Mouse (Mus musculus): ENCODE results near the gene Cox7a2l.

Gene Cox7a2l

DNA sequence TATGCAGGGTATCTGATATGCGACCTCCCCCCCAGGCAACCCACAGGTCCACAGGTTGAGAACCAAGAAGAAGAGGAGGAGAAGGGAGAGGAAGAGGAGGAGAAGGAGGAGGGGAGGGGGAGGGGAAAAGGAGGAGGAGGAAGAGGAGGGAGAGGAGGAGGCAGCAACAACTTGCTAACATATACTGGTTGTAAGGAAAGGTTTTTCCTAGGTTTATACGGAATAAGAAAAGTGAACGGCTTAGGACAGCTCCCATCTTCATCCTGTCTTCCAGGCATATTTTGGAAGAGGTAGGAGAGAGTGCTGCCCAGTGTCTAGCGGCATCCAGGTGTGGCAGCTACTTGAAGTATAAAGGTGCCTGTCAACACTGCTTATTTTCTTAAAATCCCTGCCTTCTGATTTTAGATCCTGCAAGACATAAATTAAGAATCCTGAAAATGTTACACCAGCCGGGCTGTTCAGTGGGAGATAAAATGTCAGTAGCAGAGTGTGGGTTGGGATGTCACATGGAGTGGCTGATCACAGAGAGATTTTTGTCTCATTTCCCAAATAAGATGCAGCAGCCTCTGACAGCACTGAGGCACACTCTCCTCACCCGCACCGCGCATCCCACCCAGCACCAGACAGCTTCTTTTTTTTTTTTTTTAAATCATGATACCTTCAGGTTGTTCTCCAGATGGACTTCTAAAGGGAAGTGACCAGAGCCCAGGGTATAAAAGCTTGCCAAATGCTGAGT is at the start of gene Cox7a2l:
Gene Cox7a2l, minus strand, starts transcription at position 51 of the 736 bp plus-strand sequence.
- no peak for DNase-seq (ENCODE audit: low spot score)

DNA sequence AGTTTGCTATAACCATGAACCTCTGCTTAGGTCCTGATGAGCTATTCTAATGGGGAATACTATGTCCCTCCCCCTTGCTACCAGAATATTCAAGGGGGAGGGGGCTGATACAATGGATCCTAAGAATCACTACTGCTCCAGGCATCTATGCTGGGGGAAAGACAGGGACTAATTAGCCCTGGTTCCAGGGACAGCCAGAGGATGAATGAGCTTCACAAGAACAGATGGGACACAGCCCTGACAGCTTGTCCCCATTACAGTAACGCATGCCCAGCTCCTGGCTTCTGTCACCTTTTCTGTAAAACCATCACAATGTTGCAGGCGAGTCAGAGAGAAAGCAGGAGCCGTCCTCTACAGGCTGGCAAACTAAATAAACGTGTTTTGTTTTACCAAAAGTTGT is 48.4 kb upstream of the Cox7a2l start:
- peak; percentile 30 for DNase-seq (ENCODE audit: low spot score)

- DNase-seq (ENCODE audit: low spot score): peak; percentile 20
These were observed 47.1 kb upstream of the Cox7a2l start for GRCm38 (mm10) chr17:83564119-83564820.

DNA sequence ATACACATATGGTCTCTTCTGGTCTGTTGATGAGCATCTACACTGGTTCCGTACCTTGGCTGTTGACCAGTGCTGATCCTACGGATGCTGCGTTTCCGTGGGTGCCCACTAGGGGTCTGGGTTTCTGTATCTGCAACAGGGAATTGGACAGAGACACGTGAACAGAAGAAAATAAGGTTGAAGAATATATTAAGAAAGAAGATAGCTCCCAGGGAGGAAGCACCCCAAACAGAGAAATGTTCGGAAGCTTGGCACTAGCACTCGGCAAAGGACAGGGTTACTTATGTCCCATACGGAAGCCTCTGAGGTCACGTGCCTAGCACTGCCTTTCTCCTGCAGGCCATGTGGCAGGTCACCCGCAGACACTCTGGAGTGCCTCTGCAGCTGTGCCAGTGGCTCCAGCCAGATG is 46.6 kb upstream of the Cox7a2l start:
- peak; percentile 68 for DNase-seq (ENCODE audit: low spot score)

GRCm38 (mm10) chr17:83562153-83563010 is 45.3 kb upstream of the Cox7a2l start:
- no peak for DNase-seq (ENCODE audit: low spot score)

DNA sequence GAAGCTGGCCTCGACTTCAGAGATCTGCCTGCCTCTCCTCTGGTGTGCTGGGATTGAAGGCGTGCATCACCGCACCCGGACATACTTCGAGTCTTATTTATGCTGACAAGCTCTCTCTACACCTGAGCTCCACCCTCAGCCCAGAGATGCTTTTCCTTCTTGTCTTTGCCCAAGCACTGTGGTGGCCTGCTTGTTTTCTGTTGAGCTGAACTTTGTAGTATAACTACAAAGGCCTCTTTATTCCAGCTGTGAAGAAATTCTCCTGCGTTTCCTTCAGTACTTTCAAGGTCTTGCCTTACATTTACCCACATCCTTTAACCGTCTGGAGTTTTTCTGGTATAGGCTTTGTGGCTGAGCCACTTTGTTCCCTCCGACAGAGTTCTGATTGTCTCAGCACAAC is 42.0 kb upstream of the Cox7a2l start:
- DNase-seq (ENCODE audit: low spot score): no peak

DNA sequence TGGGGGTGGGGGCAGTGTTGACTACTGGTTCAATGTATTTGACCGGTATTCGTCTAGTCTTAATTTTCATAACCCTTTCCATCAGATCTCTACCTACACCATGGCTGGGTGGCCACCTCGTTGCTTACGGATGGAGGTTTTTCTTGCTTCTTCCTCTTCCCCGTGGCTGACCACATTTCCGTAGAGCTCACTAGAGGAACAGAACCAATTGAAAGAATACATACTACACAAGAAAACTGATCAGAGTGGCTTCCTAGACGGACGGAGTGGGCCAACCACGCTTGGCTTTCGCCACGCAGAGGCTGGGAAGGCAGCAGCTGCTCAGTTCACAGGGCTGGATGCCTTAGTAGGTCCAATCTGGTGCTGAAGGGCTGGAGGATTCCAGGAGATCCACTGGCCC is 38.7 kb upstream of the Cox7a2l start:
- no peak for DNase-seq (ENCODE audit: low spot score)

GRCm38 (mm10) chr17:83554997-83555396 is 37.9 kb upstream of the Cox7a2l start:
- no peak for DNase-seq (ENCODE audit: low spot score)

DNA sequence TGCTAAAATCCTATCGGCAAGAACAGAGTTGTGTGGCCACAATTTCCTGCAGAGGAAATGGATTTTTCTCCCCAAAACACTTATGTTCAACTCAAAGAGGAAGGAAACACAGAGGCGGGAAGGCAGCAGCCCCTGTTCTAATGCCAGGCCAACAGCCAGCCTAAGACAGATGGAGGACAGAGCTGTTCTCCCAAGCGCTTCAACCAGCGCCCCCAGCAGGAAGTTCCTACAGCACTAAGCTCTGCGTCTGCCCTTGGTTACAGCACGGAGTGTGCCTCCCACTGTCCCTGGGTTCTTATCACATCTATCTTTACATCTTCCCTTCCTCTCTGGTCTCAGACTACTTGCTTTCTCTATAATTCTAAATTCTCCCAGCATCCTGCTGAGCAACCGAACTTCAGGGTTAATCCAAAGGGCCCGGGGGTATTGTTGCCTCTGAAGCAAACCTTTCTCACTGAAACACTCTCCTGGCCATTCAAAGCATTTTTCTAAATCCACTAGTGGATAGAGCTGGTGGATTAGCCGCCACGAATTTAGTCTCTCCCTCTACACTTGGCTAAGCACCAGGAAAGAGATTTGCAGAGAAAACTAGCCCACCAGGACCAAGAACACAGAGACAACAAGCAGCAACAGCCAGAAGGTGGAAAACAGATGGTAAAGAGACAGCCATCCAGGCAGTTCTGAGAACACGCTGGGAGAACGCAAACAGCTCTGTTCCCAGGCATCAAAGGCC is 31.5 kb upstream of the Cox7a2l start:
- peak; percentile 50 for DNase-seq (ENCODE audit: low spot score)

GRCm38 (mm10) chr17:83547145-83547544 is 30.0 kb upstream of the Cox7a2l start:
- peak; percentile 16 for DNase-seq (ENCODE audit: low spot score)

DNA sequence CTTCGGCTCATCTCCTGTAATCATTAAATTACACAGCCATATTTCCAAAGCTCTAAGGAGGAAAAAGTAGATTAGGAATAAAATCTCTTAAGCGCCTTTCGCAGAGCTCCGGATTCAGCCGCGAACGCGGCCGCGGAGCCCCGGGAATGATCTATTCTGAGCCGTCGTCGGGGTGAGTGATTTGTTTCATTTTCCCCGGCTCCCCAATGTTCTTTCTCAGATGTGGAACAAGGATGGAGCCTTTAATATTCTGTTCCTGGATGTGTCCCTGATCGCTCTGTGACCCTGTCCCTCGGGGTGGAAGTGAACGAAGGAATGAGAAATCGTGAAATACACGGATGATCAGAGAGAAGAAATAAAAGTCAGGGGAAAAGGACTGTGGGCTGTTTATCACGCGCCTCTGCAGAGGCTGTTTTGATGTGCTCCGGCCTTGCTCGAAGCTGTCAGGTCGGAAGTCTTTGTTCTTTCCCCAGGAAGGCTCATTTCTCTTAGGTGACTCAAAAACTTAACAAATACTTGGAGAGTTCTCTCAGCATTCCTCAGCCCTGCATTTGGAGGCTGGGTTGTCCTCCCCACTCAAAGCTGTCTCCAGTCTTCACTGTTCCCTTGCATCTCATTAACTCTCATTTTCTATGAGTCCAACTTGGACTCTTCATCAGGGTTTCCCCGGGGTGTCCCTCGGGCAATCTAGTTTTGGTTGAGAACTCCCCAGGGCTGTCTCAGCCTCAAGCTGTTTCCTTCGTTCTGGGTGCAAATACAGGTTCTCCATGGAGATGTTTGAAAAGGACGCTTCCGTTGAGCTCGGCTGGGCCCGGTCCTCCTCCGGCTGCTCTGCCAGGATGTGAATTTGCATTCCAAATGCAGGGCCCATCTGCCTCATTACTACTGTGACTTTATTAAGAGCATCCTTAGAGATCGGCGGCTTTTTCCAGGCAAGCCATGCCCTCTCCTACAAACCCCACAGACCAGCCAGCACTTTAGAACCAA is 28.9 kb upstream of the Cox7a2l start:
- DNase-seq (ENCODE audit: low spot score): peak; percentile 59

DNA sequence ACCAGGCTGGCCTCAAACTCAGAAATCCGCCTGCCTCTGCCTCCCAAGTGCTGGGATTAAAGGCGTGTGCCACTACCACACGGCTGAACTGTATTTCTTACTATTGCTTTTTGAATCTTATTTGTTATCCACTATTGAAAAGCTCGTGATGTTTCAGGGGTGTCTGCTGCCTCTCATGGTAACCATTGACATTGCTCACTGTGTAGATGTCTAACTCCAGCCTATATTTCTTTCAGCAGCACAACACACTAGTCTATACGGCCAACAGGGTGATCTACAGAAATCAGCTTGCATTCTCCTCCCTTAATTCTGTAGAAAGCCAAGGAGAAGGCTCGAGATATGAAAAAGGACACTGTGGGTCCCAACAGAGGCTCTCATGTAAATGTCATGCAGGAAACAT is 28.1 kb upstream of the Cox7a2l start:
- peak; percentile 19 for DNase-seq (ENCODE audit: low spot score)

- DNase-seq (ENCODE audit: low spot score): no peak
These were observed 25.3 kb upstream of the Cox7a2l start for GRCm38 (mm10) chr17:83542424-83542823.

GRCm38 (mm10) chr17:83539262-83540037 is 22.3 kb upstream of the Cox7a2l start:
- DNase-seq (ENCODE audit: low spot score): peak; percentile 13

DNA sequence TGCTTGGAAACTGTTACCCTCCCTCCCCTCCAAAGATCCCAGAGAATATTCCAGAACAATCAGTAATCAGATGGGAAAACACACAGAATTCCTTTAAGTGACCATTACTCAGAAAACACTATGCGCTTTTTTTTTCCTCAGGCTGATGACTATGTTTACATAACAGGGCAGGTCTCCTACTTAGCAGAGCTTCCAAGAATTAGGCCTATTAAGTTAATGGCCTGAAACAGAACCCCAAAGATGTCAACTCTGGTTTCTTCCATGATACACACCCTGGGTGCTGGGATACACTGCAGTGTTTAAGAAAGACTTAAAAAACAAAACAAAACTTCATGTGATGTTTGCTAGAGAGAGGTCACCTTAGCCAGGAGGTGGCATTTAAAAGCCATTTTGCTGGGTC is 21.6 kb upstream of the Cox7a2l start:
- DNase-seq (ENCODE audit: low spot score): no peak

- no peak for DNase-seq (ENCODE audit: low spot score)
These were observed 21.0 kb upstream of the Cox7a2l start for GRCm38 (mm10) chr17:83538141-83538540.

DNA sequence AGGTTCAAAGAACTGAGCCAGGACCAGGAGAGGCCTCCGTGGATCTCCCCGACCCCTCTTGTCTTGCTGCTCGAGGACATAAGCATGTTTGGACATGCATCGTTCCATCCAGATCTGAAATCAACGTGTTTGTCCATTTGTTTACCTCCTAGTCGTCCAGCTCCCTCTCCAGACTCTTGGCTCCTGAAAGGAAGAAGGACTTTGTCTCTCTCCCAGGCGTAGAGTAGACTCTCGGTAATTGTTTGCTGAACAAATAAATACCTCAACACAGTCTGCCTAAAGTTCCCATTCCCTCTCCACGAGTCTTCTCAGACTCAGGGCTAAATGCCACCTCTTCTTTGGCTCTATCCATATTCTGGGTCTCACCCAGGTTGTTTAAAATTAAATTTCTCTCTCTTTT is 16.0 kb upstream of the Cox7a2l start:
- no peak for DNase-seq (ENCODE audit: low spot score)

DNA sequence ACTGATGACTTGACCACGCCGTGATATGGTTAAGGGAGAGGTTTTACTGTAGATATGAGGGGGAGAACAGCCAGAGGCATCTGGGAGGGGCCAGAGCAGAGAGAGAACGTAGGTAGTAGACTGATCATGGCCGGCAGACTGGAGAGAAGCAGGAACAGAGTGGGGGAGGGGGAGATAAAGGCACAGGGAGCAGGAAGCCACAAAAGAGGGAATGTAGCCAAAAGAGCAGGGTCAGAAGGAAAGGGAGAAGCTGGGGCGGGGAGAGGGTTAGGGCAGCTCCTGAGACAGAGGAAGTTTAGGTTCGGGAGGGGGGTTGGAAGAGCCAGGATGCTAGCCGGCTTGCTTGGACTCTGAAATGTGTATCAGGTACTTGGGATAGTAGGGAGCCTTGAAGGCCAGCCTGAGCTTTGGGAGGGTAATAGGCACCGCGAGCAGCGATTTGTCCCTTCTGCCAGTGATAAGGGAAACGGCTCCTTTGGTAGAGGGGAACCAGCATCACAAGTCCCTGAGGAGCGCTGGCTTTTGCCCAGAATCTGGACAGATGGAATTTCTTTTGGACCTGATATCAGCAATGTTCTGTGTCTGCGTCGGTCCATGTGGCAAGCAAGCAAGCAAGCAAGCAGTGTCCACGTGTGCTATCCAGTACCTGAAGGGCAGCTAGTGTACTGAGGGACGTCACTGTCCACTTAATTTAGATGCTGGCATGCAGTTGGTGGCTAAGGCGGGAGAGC is 10.7 kb upstream of the Cox7a2l start:
- peak; percentile 79 for DNase-seq (ENCODE audit: low spot score)
